Mouse (Mus musculus): ENCODE data around the gene Ntng2.

Ntng2 gene

DNA sequence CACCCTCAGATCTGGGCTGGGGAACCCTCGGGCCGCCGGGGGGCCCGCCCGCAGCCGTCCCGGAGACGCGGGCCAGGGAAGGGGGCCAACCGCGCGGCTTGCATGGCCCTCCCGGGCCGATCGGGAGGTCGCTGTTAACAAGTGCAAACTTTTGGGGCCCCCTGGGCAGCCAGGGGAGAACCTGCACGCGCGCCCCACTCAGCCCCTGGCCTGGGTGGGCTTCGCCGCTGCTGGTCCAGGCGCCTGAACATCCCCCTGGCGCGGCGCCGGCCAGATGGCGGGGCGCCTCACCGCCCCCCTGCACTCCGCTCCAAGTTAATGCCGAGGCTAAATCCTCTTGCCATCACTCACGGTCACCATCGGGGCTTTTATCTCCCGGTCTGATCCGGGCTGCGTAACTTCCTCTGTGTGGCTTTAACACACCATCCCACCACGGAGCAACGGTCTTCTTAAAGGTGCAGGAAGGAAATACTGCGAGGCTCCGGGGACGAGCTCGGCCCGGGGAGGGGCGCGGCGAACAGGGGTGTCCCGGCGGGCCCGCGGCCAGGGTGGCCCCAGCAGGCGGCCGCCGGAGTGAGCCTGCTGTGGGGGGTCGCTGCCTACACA, at the start of gene Ntng2:
Gene Ntng2, minus strand, starts transcription at position 407 of the 606 bp plus-strand sequence.
- DNase-seq (ENCODE audit: low read depth, low spot score): no peak

GRCm38 (mm10) chr2:29295557-29295956, 42.8 kb upstream of the Ntng2 start:
- no peak for DNase-seq (ENCODE audit: low read depth, low spot score)

- DNase-seq (ENCODE audit: low read depth, low spot score): no peak
Measured at GRCm38 (mm10) chr2:29287651-29288050, 34.8 kb upstream of the Ntng2 start.

DNA sequence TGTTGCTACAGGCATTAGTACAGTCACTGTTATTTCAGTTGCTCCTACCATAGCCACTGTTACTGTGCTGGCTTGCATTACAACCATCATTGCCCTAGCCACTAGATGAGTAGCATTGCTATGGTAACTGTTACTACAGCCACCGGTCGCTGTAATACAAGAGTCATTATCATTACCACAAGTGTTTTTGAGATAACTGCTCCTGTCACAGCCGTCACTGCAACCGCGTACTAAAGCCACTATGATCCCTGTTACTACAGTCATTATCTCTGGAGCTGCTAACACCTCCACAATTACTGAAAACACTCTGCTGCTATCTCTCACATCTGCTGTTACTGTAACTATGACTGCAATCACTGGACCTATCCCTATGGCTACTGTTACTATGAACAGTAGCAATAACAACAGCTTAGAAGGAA, 24.9 kb upstream of the Ntng2 start:
- DNase-seq (ENCODE audit: low read depth, low spot score): no peak

GRCm38 (mm10) chr2:29271803-29272518, 19.2 kb upstream of the Ntng2 start:
- no peak for DNase-seq (ENCODE audit: low read depth, low spot score)

- no peak for DNase-seq (ENCODE audit: low read depth, low spot score)
Measured at GRCm38 (mm10) chr2:29271098-29271497, 18.3 kb upstream of the Ntng2 start.

GRCm38 (mm10) chr2:29266810-29267209, 14.0 kb upstream of the Ntng2 start:
- no peak for DNase-seq (ENCODE audit: low read depth, low spot score)

DNA sequence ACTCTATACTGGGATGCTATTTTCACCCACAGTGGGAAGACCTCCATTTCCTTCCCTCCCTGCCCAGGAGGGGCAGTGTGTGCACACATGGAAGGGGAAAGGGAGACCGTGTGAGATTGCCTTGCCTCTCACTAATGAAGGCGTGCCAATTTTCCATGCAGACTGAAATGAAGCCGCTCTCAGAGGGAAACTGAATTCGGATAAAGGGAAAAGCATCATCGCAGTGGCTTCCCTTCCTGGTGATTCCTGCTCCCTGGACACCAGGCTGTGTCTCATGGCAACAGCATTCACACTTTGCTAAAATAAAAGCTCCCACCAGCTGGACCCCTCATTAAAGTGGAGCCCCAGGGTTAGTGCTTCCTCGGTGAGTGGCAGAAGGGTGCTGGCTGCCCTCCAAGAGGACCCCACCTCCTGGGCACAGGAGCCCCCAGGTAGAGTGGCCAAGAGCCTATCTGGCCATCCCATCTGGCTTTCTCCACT, 9.7 kb upstream of the Ntng2 start:
- DNase-seq (ENCODE audit: low read depth, low spot score): no peak

DNA sequence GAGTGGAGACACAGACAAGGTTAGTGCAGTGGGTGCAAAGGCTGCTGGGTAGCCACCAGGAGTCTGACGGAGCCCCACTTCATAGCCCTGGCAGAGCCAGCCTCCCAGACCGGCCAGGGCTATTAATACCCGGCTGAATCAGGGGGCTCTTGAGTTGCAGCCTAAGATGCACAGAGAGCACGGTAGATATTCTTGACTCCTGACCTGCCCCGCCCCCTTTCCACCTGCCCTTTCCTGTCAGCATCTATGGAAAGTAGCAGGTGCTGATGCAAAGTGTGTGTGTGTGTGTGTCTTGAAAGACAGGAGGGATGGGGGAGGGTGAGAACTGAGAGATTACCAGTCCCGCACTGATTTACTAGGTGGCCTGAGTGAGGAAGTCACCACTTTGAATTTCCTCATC, 8.3 kb upstream of the Ntng2 start:
- DNase-seq (ENCODE audit: low read depth, low spot score): peak; percentile 54

- no peak for DNase-seq (ENCODE audit: low read depth, low spot score)
Measured at GRCm38 (mm10) chr2:29253205-29253865, 530 bp upstream of the Ntng2 start.

DNA sequence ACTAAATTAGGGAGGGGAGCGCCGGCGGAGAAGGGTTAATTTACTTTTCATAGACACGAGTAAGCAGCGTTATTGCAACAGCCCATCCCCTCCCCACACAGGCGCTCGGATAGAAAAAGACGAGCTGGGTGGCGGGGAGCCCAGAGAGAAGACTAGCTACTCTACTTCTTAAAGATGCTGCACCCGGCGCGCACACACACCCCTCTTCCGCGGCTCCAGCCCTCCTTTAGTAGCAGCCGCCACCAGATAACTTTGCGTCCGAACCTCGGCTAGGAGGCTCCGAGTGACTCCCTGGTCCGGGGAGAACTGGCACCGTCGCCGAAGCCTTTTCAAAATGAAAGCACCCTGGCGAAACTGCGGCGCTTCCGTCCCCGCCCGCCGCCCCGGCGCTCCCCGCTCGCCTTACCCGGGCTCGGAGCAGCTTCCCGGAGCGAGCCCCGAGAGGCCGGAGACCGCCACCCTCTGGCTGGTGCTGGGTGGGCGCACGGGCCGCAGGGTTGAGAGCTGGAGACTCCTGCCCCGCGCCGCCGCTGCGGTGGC, 676 bp downstream of the Ntng2 start:
- peak; percentile 66 for DNase-seq (ENCODE audit: low read depth, low spot score)

- DNase-seq (ENCODE audit: low read depth, low spot score): peak; percentile 15
Measured at GRCm38 (mm10) chr2:29251095-29252058, 1.4 kb downstream of the Ntng2 start.

- DNase-seq (ENCODE audit: low read depth, low spot score): no peak
Measured at GRCm38 (mm10) chr2:29250263-29251094, 2.3 kb downstream of the Ntng2 start.

DNA sequence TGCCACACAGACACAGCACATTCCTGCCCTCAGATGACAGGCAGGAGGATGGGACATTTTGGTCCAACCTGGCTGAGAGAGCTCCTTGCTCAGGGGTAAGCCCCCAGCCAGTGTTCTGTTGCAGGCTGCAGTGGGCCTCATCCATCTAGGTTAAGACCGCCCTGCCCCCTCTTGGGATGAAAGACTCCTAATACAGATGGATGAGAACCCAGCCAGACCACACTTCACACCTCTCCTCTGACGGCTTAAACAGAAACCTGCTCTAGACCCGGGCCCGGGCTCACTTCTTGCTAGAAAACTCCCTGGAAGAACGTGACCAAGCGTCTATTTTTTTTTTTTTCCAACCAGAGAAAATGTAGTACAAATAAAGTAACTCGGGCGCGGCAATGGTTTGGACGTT, 3.0 kb downstream of the Ntng2 start:
- DNase-seq (ENCODE audit: low read depth, low spot score): no peak

DNA sequence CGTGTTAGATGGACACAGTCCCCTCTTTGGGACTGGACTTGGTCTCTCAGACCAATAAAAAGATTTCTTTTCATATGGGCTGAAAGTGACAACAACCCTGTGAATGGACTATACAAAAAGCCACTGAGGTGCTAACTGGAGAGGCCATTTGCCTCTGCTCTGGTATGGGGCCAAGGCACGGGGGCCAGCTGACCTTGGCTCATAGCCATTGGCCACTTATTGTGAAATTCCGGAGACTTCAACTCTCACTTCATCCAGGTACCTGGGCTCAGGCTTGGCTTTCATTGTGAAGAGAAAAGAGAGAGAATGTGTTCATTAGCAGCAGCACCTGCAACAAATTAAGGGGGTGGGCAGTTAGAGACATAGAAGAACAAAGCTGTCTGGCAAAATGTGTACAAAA, 4.3 kb downstream of the Ntng2 start:
- DNase-seq (ENCODE audit: low read depth, low spot score): no peak

DNA sequence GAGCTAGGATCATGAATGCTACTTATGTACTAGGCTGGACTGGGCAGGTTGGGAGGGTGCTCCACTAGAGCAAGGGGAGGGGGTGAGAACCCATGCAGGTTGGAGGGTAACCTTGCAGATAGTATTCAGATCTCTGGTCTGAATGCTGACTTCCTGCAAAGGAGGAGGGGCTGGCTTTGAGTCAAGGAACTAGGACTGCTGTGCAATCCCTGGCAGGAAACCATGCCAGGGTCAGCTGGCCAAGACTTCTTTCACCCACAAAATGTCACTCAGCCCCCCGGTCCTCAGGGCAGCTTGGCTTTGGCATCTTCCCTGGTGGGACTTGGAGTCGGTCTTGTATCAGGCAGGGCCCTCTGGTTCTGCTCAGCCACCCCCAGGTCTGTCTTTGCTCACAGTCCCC, 5.4 kb downstream of the Ntng2 start:
- DNase-seq (ENCODE audit: low read depth, low spot score): no peak

DNA sequence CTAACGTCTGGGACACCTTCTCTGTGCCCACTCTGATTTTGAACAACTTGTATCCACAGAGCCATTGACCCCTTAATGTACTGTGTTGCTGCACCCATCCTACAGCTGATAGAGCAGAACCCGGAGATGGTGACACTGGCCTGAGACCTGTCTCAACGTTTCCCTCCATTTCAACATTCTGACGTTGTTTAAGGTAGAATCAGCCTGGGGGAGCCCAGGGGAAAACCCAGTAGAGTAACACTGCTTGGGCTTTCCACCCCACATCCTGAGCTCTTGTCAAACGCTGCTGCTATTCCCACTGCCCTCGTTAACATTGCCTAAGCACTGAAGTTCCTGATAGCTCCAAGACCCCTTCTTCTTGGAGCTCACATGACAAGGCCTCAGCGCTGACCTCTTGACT, 5.9 kb downstream of the Ntng2 start:
- no peak for DNase-seq (ENCODE audit: low read depth, low spot score)

- no peak for DNase-seq (ENCODE audit: low read depth, low spot score)
Measured at GRCm38 (mm10) chr2:29246275-29246674, 6.5 kb downstream of the Ntng2 start.

GRCm38 (mm10) chr2:29245341-29245779, 7.4 kb downstream of the Ntng2 start:
- peak; percentile 29 for DNase-seq (ENCODE audit: low read depth, low spot score)

DNA sequence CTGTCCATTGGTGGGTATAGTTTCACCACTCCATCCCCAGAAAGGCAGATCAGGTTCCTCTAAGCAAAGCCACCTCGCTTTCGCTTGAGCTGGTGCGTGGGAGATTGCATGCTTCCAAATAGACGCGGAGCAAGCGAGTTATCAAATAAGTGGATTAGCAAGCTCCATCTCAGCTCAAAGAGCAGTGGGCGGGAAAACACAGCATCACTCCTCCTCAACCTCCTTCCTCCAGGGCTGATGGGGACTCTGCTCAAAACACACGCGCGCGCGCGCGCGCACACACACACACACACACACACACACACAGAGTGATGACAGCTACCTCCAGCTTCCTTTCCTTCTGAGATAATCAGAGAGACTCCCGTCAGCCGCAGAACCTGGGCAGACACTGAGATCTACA, 13.5 kb downstream of the Ntng2 start:
- no peak for DNase-seq (ENCODE audit: low read depth, low spot score)
